Mouse (Mus musculus) CH12.LX (cell line): ENCODE results near the gene Gm20388. TPM values are rescaled to one million over a fixed set of nuclear protein-coding genes. Genes with fewer than 3 reads are reported as not detected.

Experiments used
- DNase-seq: peaks from one replicate; pipeline ENCODE4 v3.0.0-alpha.2; 2013; ENCODE audit errors: extremely low read depth
- H3K27ac ChIP-seq: 2 replicates; pipeline ENCODE4 v1.5.1; 2012; ENCODE audit warnings: low read depth, mild to moderate bottlenecking, control low read depth, moderate library complexity; ENCODE audit not compliant: insufficient read depth
- H3K27me3 ChIP-seq: replicated peaks from 2 replicates; pipeline ENCODE3; 2012; ENCODE audit warnings: inconsistent platforms
- H3K36me3 ChIP-seq, 2 experiments: replicated peaks in 1 of 2; 2 replicates each; pipeline versions ENCODE3 to v1.6.1; 2012; ENCODE audit warnings: inconsistent platforms in 1 of 2, low read length in 1 of 2, mild to moderate bottlenecking in 1 of 2, mixed read lengths in 1 of 2, moderate library complexity in 1 of 2; ENCODE audit not compliant: control insufficient read depth in 1 of 2, insufficient read depth in 1 of 2
- H3K4me1 ChIP-seq, 2 experiments: 2 replicates each; pipeline ENCODE4 v1.6.1; 2012; ENCODE audit warnings: inconsistent platforms in 1 of 2, moderate library complexity in 1 of 2; ENCODE audit not compliant: insufficient read depth in 2 of 2, control insufficient read depth in 1 of 2
- H3K4me2 ChIP-seq: 2 replicates; pipeline ENCODE4 v1.6.1; 2012; ENCODE audit warnings: low read depth, mild to moderate bottlenecking, control low read depth; ENCODE audit not compliant: poor library complexity, insufficient read depth, severe bottlenecking
- H3K4me3 ChIP-seq, 3 experiments: fragments of 150-350 bp in 1 of 3; sonication (generic) in 1 of 3; replicated peaks in 1 of 3; 2 replicates each; pipeline versions ENCODE3 to v1.5.1; 2011 to 2012; ENCODE audit warnings: low read depth in 2 of 3, low read length in 2 of 3, mild to moderate bottlenecking in 2 of 3, moderate library complexity in 2 of 3, control low read depth in 1 of 3, improper control_type of control experiment in 1 of 3, inconsistent platforms in 1 of 3, mixed read lengths in 1 of 3; ENCODE audit not compliant: poor library complexity in 1 of 3
- H3K79me2 ChIP-seq: replicated peaks from 2 replicates; pipeline ENCODE4 v1.6.1; 2012; ENCODE audit warnings: mild to moderate bottlenecking, moderate library complexity; ENCODE audit not compliant: control insufficient read depth, poor library complexity, insufficient read depth, severe bottlenecking; ENCODE audit errors: extremely low read depth
- H3K9ac ChIP-seq: 2 replicates; pipeline ENCODE4 v1.6.1; 2012; ENCODE audit warnings: low read depth, mild to moderate bottlenecking, control low read depth, moderate library complexity; ENCODE audit not compliant: insufficient read depth
- H3K9me3 ChIP-seq: replicated peaks from 2 replicates; pipeline ENCODE3; 2012; ENCODE audit warnings: low read length, inconsistent platforms, mixed read lengths
- BHLHE40 ChIP-seq: IDR thresholded peaks from 2 replicates; pipeline ENCODE4 v1.6.1; 2011; ENCODE audit warnings: mild to moderate bottlenecking, low read depth, low read length, improper control_type of control experiment
- CHD1 ChIP-seq: IDR thresholded peaks from 2 replicates; pipeline ENCODE4 v1.6.1; 2012; ENCODE audit warnings: low read depth, low read length, improper control_type of control experiment, inconsistent platforms
- CHD2 ChIP-seq: IDR thresholded peaks from 2 replicates; pipeline ENCODE4 v1.6.1; 2011; ENCODE audit warnings: low read length, improper control_type of control experiment
- CTCF ChIP-seq, 2 experiments: IDR thresholded peaks in 1 of 2; conservative IDR thresholded peaks in 1 of 2; 2 replicates each; pipeline ENCODE4 v1.5.1; 2011 to 2012; ENCODE audit warnings: low read depth in 2 of 2, low read length in 2 of 2, improper control_type of control experiment in 1 of 2, inconsistent platforms in 1 of 2, mild to moderate bottlenecking in 1 of 2, moderate library complexity in 1 of 2
- E2F4 ChIP-seq: IDR thresholded peaks from 2 replicates; pipeline ENCODE4 v1.6.1; 2011; ENCODE audit warnings: low read depth, low read length, improper control_type of control experiment; ENCODE audit not compliant: insufficient replicate concordance
- ELF1 ChIP-seq: IDR thresholded peaks from 2 replicates; pipeline ENCODE4 v1.6.1; 2014; ENCODE audit warnings: low read depth, mild to moderate bottlenecking, inconsistent platforms, low read length, improper control_type of control experiment
- EP300 ChIP-seq: IDR thresholded peaks from 2 replicates; pipeline ENCODE4 v1.6.1; 2011; ENCODE audit warnings: low read length, improper control_type of control experiment
- ETS1 ChIP-seq: conservative IDR thresholded peaks from 2 replicates; pipeline ENCODE4 v1.6.1; 2012; ENCODE audit warnings: low read depth, mild to moderate bottlenecking, inconsistent platforms, low read length, improper control_type of control experiment, moderate library complexity
- GABPA ChIP-seq: IDR thresholded peaks from 2 replicates; pipeline ENCODE4 v1.6.1; 2012; ENCODE audit warnings: low read depth, low read length, improper control_type of control experiment, inconsistent platforms; ENCODE audit not compliant: insufficient replicate concordance
- HCFC1 ChIP-seq: IDR thresholded peaks from 2 replicates; pipeline ENCODE4 v1.6.1; 2012; ENCODE audit warnings: low read depth, mild to moderate bottlenecking, inconsistent platforms, low read length, improper control_type of control experiment
- IRF4 ChIP-seq: IDR thresholded peaks from 2 replicates; pipeline ENCODE4 v1.6.1; 2014; ENCODE audit warnings: low read depth, mild to moderate bottlenecking, inconsistent platforms, low read length, improper control_type of control experiment
- JUN ChIP-seq: IDR thresholded peaks from 2 replicates; pipeline ENCODE4 v1.6.1; 2011; ENCODE audit warnings: low read depth, mild to moderate bottlenecking, low read length, improper control_type of control experiment, moderate library complexity; ENCODE audit not compliant: insufficient read depth
- JUND ChIP-seq: conservative IDR thresholded peaks from 2 replicates; pipeline ENCODE4 v1.6.1; 2011; ENCODE audit warnings: low read depth, low read length, improper control_type of control experiment
- KAT2A ChIP-seq: IDR thresholded peaks from 2 replicates; pipeline ENCODE4 v1.6.1; 2012; ENCODE audit warnings: low read length, improper control_type of control experiment, inconsistent platforms; ENCODE audit not compliant: insufficient replicate concordance
- MAFK ChIP-seq: IDR thresholded peaks from 2 replicates; pipeline ENCODE4 v1.6.1; 2011; ENCODE audit warnings: low read length, improper control_type of control experiment; ENCODE audit not compliant: insufficient replicate concordance
- MAX ChIP-seq: IDR thresholded peaks from 2 replicates; pipeline ENCODE4 v1.6.1; 2011; ENCODE audit warnings: low read length, improper control_type of control experiment
- MAZ ChIP-seq: IDR thresholded peaks from 2 replicates; pipeline ENCODE4 v1.6.1; 2012; ENCODE audit warnings: low read depth, mild to moderate bottlenecking, inconsistent platforms, low read length, improper control_type of control experiment, moderate library complexity
- MEF2A ChIP-seq: IDR thresholded peaks from 2 replicates; pipeline ENCODE4 v1.6.1; 2014; ENCODE audit warnings: low read depth, mild to moderate bottlenecking, inconsistent platforms, low read length, improper control_type of control experiment, borderline replicate concordance
- MXI1 ChIP-seq: IDR thresholded peaks from 2 replicates; pipeline ENCODE4 v1.6.1; 2011; ENCODE audit warnings: mild to moderate bottlenecking, low read depth, low read length, improper control_type of control experiment
- MYC ChIP-seq: IDR thresholded peaks from 2 replicates; pipeline ENCODE4 v1.6.1; 2011; ENCODE audit warnings: low read depth, mild to moderate bottlenecking, improper control_type of control experiment, low read length
- NELFE ChIP-seq: IDR thresholded peaks from 2 replicates; pipeline ENCODE4 v1.6.1; 2011; ENCODE audit warnings: low read depth, low read length, improper control_type of control experiment
- NRF1 ChIP-seq: IDR thresholded peaks from 2 replicates; pipeline ENCODE4 v1.6.1; 2014; ENCODE audit warnings: low read depth, mild to moderate bottlenecking, inconsistent platforms, low read length, improper control_type of control experiment, moderate library complexity
- PAX5 ChIP-seq: IDR thresholded peaks from 2 replicates; pipeline ENCODE4 v1.6.1; 2012; ENCODE audit warnings: low read length, inconsistent platforms, mixed read lengths
- POLR2A ChIP-seq: IDR thresholded peaks from 2 replicates; pipeline ENCODE4 v1.6.1; 2011; ENCODE audit warnings: low read depth, mild to moderate bottlenecking, improper control_type of control experiment, low read length
- POLR2AphosphoS2 ChIP-seq: IDR thresholded peaks from 2 replicates; pipeline ENCODE4 v1.6.1; 2011; ENCODE audit warnings: low read depth, low read length, improper control_type of control experiment
- RAD21 ChIP-seq: IDR thresholded peaks from 2 replicates; pipeline ENCODE4 v1.6.1; 2011; ENCODE audit warnings: low read depth, mild to moderate bottlenecking, low read length, improper control_type of control experiment, moderate library complexity
- RCOR1 ChIP-seq: conservative IDR thresholded peaks from 2 replicates; pipeline ENCODE4 v1.6.1; 2012; ENCODE audit warnings: low read depth, mild to moderate bottlenecking, inconsistent platforms, low read length, improper control_type of control experiment
- SIN3A ChIP-seq: IDR thresholded peaks from 2 replicates; pipeline ENCODE4 v1.6.1; 2012; ENCODE audit warnings: low read length, improper control_type of control experiment, inconsistent platforms
- SMC3 ChIP-seq: IDR thresholded peaks from 2 replicates; pipeline ENCODE4 v1.6.1; 2011; ENCODE audit warnings: low read depth, low read length, improper control_type of control experiment
- TBP ChIP-seq: conservative IDR thresholded peaks from 2 replicates; pipeline ENCODE4 v1.6.1; 2011; ENCODE audit warnings: low read depth, low read length, improper control_type of control experiment
- TCF12 ChIP-seq: IDR thresholded peaks from 2 replicates; pipeline ENCODE4 v1.6.1; 2014; ENCODE audit warnings: low read depth, mild to moderate bottlenecking, inconsistent platforms, low read length, improper control_type of control experiment
- UBTF ChIP-seq: IDR thresholded peaks from 2 replicates; pipeline ENCODE4 v1.6.1; 2012; ENCODE audit warnings: low read depth, mild to moderate bottlenecking, inconsistent platforms, low read length, improper control_type of control experiment, moderate library complexity
- USF1 ChIP-seq: IDR thresholded peaks from 2 replicates; pipeline ENCODE4 v1.6.1; 2014; ENCODE audit warnings: low read depth, mild to moderate bottlenecking, inconsistent platforms, low read length, improper control_type of control experiment
- USF2 ChIP-seq: conservative IDR thresholded peaks from 2 replicates; pipeline ENCODE4 v1.6.1; 2011; ENCODE audit warnings: low read depth, low read length, improper control_type of control experiment
- ZC3H11A ChIP-seq: IDR thresholded peaks from 2 replicates; pipeline ENCODE4 v1.6.1; 2012; ENCODE audit warnings: low read depth, mild to moderate bottlenecking, inconsistent platforms, low read length, improper control_type of control experiment
- ZKSCAN1 ChIP-seq: IDR thresholded peaks from 2 replicates; pipeline ENCODE4 v1.6.1; 2012; ENCODE audit warnings: low read depth, inconsistent platforms, low read length, improper control_type of control experiment, borderline replicate concordance
- ZMIZ1 ChIP-seq: IDR thresholded peaks from 2 replicates; pipeline ENCODE4 v1.6.1; 2012; ENCODE audit warnings: low read depth, mild to moderate bottlenecking, inconsistent platforms, low read length, improper control_type of control experiment
- ZNF384 ChIP-seq: IDR thresholded peaks from 2 replicates; pipeline ENCODE4 v1.6.1; 2012; ENCODE audit warnings: low read depth, low read length, improper control_type of control experiment, inconsistent platforms
- dilution Hi-C: fragments of 300-500 bp; cut with MboI; formaldehyde crosslinking; loops from 2 replicates; pipeline ENCODE4 v1.14.3; 2020; ENCODE audit warnings: low sequenced_read_pairs; ENCODE audit not compliant: extremely low pct_unique_long_range_greater_than_20kb, extremely low pct_ligation_motif_present
- in situ Hi-C: fragments of 300-500 bp; cut with MboI; formaldehyde crosslinking; loops from 3 replicates; pipeline ENCODE4 v1.14.3; 2019; ENCODE audit warnings: low sequenced_read_pairs, low pct_ligation_motif_present, low pct_unique_long_range_greater_than_20kb, mixed read lengths
- polyA plus RNA-seq: library from polyadenylated mRNA; unstranded; fragments of >175 nt; gene quantifications from 2 replicates; pipeline ENCODE4 v1.2.1, GENCODE M21; 2012; ENCODE audit warnings: low read depth; ENCODE audit not compliant: insufficient read length
- total RNA-seq, 2 experiments: library from RNA; depleted of rRNA; stranded (reverse); fragments of 300-350 nt in 1 of 2; fragments of >200 nt in 1 of 2; gene quantifications; 2 replicates each; pipeline ENCODE4 v1.2.3; 2012 to 2014

Gene Gm20388
- total and polyA plus RNA-seq, 3 experiments = 14.8 to 26.3 (median 22.2) TPM

GRCm38 (mm10) chr8:122359111-122359775 lies 2448.6 kb downstream of the Gm20388 start:
- Histone ChIP-seq H3K36me3 (peaks cover 0 to 3% of the 10 kb centered on the region in 2 experiments), H3K9ac (no peak overlapping the region), H3K4me2 (peak overlapping the region; percentile 23; the same call in 1 of the 2 replicates), H3K27ac (no peak overlapping the region), H3K79me2 (no peaks in the 10 kb centered on the region), H3K4me3 (no peak overlapping the region)
- in situ Hi-C loops = no loop called here
- 0 out of 2 replicates have a peak, but pooled peaks have one; percentile 24 for TF ChIP-seq MAX
- TF ChIP-seq BHLHE40 = peak; percentile 93
- peak; percentile 10; the same call in 1 of the 2 replicates for TF ChIP-seq RCOR1
- TF ChIP-seq POLR2AphosphoS2 = no peak
- TF ChIP-seq ZC3H11A = no peak
- no peak; the same call in 1 of the 2 replicates for TF ChIP-seq RAD21
- peak; percentile 85 for TF ChIP-seq TCF12
- TF ChIP-seq ELF1 = no peak
- TF ChIP-seq ZNF384 = no peak
- peak; percentile 94 for TF ChIP-seq JUN
- peak; percentile 96 for TF ChIP-seq EP300
- peak in 1 of 2 experiments; percentile 3; a peak in 1 of 4 replicates for TF ChIP-seq CTCF (conservative IDR thresholded peaks at IDR 0.05 in 1 of 2, IDR thresholded peaks at IDR 0.05 in 1 of 2; ENCODE audit: low read depth in 2 of 2, low read length in 2 of 2)
- TF ChIP-seq MEF2A = peak; percentile 74
- peak; percentile 46; the same call in 1 of the 2 replicates for TF ChIP-seq MXI1
- TF ChIP-seq SIN3A = peak; percentile 52; the same call in 1 of the 2 replicates
- no peak for TF ChIP-seq POLR2A
- 0 out of 2 replicates have a peak, but pooled peaks have one; percentile 39 for TF ChIP-seq MYC
- no peak for TF ChIP-seq ZMIZ1
- peak; percentile 99 for TF ChIP-seq IRF4
- no peak for TF ChIP-seq MAZ
- TF ChIP-seq HCFC1 = no peak
- TF ChIP-seq ZKSCAN1 = no peak
- TF ChIP-seq CHD1 = no peak
- no peak for TF ChIP-seq NRF1
- TF ChIP-seq TBP = peak; percentile 91
- TF ChIP-seq PAX5 = no peak
- 0 out of 2 replicates have a peak, but pooled peaks have one; percentile 18 for TF ChIP-seq CHD2
- TF ChIP-seq ETS1 = peak; percentile 78
- TF ChIP-seq JUND = peak; percentile 98
- no peak for TF ChIP-seq KAT2A
- no peak for TF ChIP-seq SMC3
- TF ChIP-seq USF1 = no peak
- no peak for TF ChIP-seq NELFE
- TF ChIP-seq GABPA = no peak
- no peak for TF ChIP-seq UBTF
- TF ChIP-seq E2F4 = no peak
- no peak for TF ChIP-seq MAFK
- no peak for TF ChIP-seq USF2
- TF ChIP-seq, all 38 proteins: peak for 16
- peak; percentile 92 for DNase-seq
- Histone ChIP-seq H3K9me3 (no peaks in the 10 kb centered on the region), H3K4me1 (peaks cover 20 to 30% of the 10 kb centered on the region in 2 experiments), H3K27me3 (no peaks in the 10 kb centered on the region)
- dilution Hi-C loops = no loop called here
